Mouse (Mus musculus) mesoderm, embryonic 11.5 days (tissue): ENCODE measurements around the gene Ubash3b.

Experiments used
- DNase-seq: peaks from one replicate; pipeline ENCODE4 v3.0.0-alpha.2; 2012; ENCODE audit warnings: low read depth, low spot score

Gene Ubash3b

GRCm38 (mm10) chr9:41168206-41168605 lies 6.7 kb upstream of the Ubash3b start:
- no peak for DNase-seq

- no peak for DNase-seq
These were observed 5.4 kb upstream of the Ubash3b start for GRCm38 (mm10) chr9:41166886-41167285.

GRCm38 (mm10) chr9:41162363-41162762 lies 866 bp upstream of the Ubash3b start:
- no peak for DNase-seq

- no peak for DNase-seq
These were observed 841 bp downstream of the Ubash3b start for GRCm38 (mm10) chr9:41160536-41161176.

- no peak for DNase-seq
These were observed 2.3 kb downstream of the Ubash3b start for GRCm38 (mm10) chr9:41159223-41159622.

GRCm38 (mm10) chr9:41157872-41158567 lies 3.5 kb downstream of the Ubash3b start:
- no peak for DNase-seq

- DNase-seq, result peak; percentile 72
These were observed 4.3 kb downstream of the Ubash3b start for GRCm38 (mm10) chr9:41157020-41157871.

- no peak for DNase-seq
These were observed 4.8 kb downstream of the Ubash3b start for GRCm38 (mm10) chr9:41156720-41157019.

- no peak for DNase-seq
These were observed 5.3 kb downstream of the Ubash3b start for GRCm38 (mm10) chr9:41156006-41156719.

GRCm38 (mm10) chr9:41153979-41154378 lies 7.5 kb downstream of the Ubash3b start:
- no peak for DNase-seq

- DNase-seq, result no peak
These were observed 8.4 kb downstream of the Ubash3b start for GRCm38 (mm10) chr9:41153050-41153449.

- DNase-seq, result no peak
These were observed 10.0 kb downstream of the Ubash3b start for GRCm38 (mm10) chr9:41151491-41151890.

GRCm38 (mm10) chr9:41149896-41150295 lies 11.6 kb downstream of the Ubash3b start:
- no peak for DNase-seq

GRCm38 (mm10) chr9:41149079-41149676 lies 12.3 kb downstream of the Ubash3b start:
- DNase-seq, result no peak

GRCm38 (mm10) chr9:41148600-41148999 lies 12.9 kb downstream of the Ubash3b start:
- DNase-seq, result no peak

GRCm38 (mm10) chr9:41147203-41147842 lies 14.2 kb downstream of the Ubash3b start:
- no peak for DNase-seq

- no peak for DNase-seq
These were observed 17.7 kb downstream of the Ubash3b start for GRCm38 (mm10) chr9:41143825-41144224.

GRCm38 (mm10) chr9:41143115-41143514 lies 18.4 kb downstream of the Ubash3b start:
- no peak for DNase-seq

GRCm38 (mm10) chr9:41141026-41141425 lies 20.5 kb downstream of the Ubash3b start:
- DNase-seq, result no peak

- no peak for DNase-seq
These were observed 22.3 kb downstream of the Ubash3b start for GRCm38 (mm10) chr9:41138987-41139808.
